Comparison of ENCODE assay signal across 8 mouse cellular contexts in genomic region chr14:49782715-49783531, GRCm38 (mm10). TPM values are rescaled to one million over a fixed set of nuclear protein-coding genes. Genes with fewer than 3 reads are reported as not detected.
A peak's percentile ranks its signal among the peaks of the same experiment; 100 is the strongest.
DNase-seq lines count a peak whose midpoint lies in the region; ATAC-seq and TF ChIP-seq lines count a peak whose summit lies in the region.

Armh4 (minus strand) TSS chr14:49783383.

- ATAC-seq in hindbrain, embryonic 16.5 days, result peak; percentile 100
- ATAC-seq in lung, postnatal 0 days, result peak; percentile 99

- no peaks in the 10 kb centered on the region for H3K27me3 ChIP-seq in hindbrain, embryonic 16.5 days (replicated peaks; ENCODE audit: control insufficient read depth, insufficient read depth, low read length)
- H3K27me3 ChIP-seq in lung, postnatal 0 days (replicated peaks; ENCODE audit: insufficient read depth, low read length), result no peaks in the 10 kb centered on the region

- H3K9ac ChIP-seq in hindbrain, embryonic 16.5 days (ENCODE audit: low read depth, low read length), result peak within 1 kb of the TSS; percentile 70
- H3K9ac ChIP-seq in lung, postnatal 0 days (replicated peaks; ENCODE audit: low read depth), result no peak within 1 kb of the TSS

- H3K27ac ChIP-seq in cortical plate, adult 2 months (ENCODE audit: insufficient read depth, low read length), result no peak within 1 kb of the TSS
- H3K27ac ChIP-seq in hindbrain, embryonic 16.5 days (ENCODE audit: low read depth, low read length), result peak within 1 kb of the TSS; percentile 57
- no peak within 1 kb of the TSS for H3K27ac ChIP-seq in lung, postnatal 0 days (ENCODE audit: low read length)

- peak; percentile 93 for TF ChIP-seq POLR2A in cortical plate, adult 2 months (IDR thresholded peaks at IDR 0.05; ENCODE audit: extremely low read depth, insufficient read depth, low read length)

- no peak for TF ChIP-seq EP300 in lung, postnatal 0 days (IDR thresholded peaks at IDR 0.05)

- peak; percentile 70 for DNase-seq in WW6 (ENCODE audit: low read depth, low spot score)
- DNase-seq in gastrocnemius, adult 8-10 months (ENCODE audit: low spot score in 2 of 2), result peak; percentile 7 to 20
- DNase-seq in layer of hippocampus, postnatal 36 days, result peak; percentile 80 to 82
- peak; percentile 83 for DNase-seq in lung, postnatal 0 days (ENCODE audit: low spot score)
- peak; percentile 45 for DNase-seq in retina, postnatal 7 days (ENCODE audit: low read depth, low spot score)
- no peak for DNase-seq in spleen, postnatal 4 days (ENCODE audit: low spot score in 2 of 2)

- no peaks in the 10 kb centered on the region for H3K36me3 ChIP-seq in hindbrain, embryonic 16.5 days (ENCODE audit: control insufficient read depth, insufficient read depth, low read length)
- no peaks in the 10 kb centered on the region for H3K36me3 ChIP-seq in lung, postnatal 0 days (ENCODE audit: insufficient read depth, low read length)

- H3K9me3 ChIP-seq in hindbrain, embryonic 16.5 days (ENCODE audit: control insufficient read depth, low read length), result no peaks in the 10 kb centered on the region
- no peaks in the 10 kb centered on the region for H3K9me3 ChIP-seq in lung, postnatal 0 days (ENCODE audit: low read length)

- no peaks in the 10 kb centered on the region; the same call in 1 of the 2 replicates for H3K4me1 ChIP-seq in cortical plate, adult 2 months (ENCODE audit: control insufficient read depth, insufficient read depth, low read length)
- peaks cover 4% of the 10 kb centered on the region for H3K4me1 ChIP-seq in hindbrain, embryonic 16.5 days (ENCODE audit: control insufficient read depth, insufficient read depth, low read depth, low read length)
- no peaks in the 10 kb centered on the region for H3K4me1 ChIP-seq in lung, postnatal 0 days (ENCODE audit: insufficient read depth, low read depth, low read length)

- under 1% methylated on average over 24 of the region's 24 CpGs for WGBS in hindbrain, embryonic 16.5 days
- 1% methylated on average over 24 of the region's 24 CpGs for WGBS in lung, postnatal 0 days

- no peak for TF ChIP-seq CTCF in cortical plate, adult 2 months (IDR thresholded peaks at IDR 0.05; ENCODE audit: extremely low read depth, insufficient read depth, low read length)
- no peak for TF ChIP-seq CTCF in lung, postnatal 0 days (IDR thresholded peaks at IDR 0.05)

- H3K4me3 ChIP-seq in cortical plate, adult 2 months (ENCODE audit: insufficient read depth, low read length), result peak within 1 kb of the TSS; percentile 45
- H3K4me3 ChIP-seq in hindbrain, embryonic 16.5 days (ENCODE audit: low read length), result peak within 1 kb of the TSS; percentile 55
- H3K4me3 ChIP-seq in lung, postnatal 0 days (ENCODE audit: low read depth, low read length), result peak within 1 kb of the TSS; percentile 23

- peak within 1 kb of the TSS; percentile 70 for H3K4me2 ChIP-seq in hindbrain, embryonic 16.5 days (ENCODE audit: low read length)
- H3K4me2 ChIP-seq in lung, postnatal 0 days (replicated peaks; ENCODE audit: low read depth, low read length), result peak within 1 kb of the TSS; percentile 50

RNA-seq across cellular contexts. Expression of gene Armh4, which starts in this region (rescaled TPM):
- 12.8 and 13.2 TPM in 2 replicates for polyA plus RNA-seq in cortical plate, adult 2 months (2012; rRNA removed)
- total RNA-seq in gastrocnemius, adult 8-10 months (2022), result under 1 TPM; 0.70 to 0.99 (median 0.75) TPM
- polyA plus RNA-seq in hindbrain, embryonic 16.5 days (2015; fragmentation: Nextera tagmentation; extraction: Ambion mirVana), result 26.4 and 26.7 TPM in 2 replicates
- total RNA-seq in layer of hippocampus, postnatal 36 days (2021), result 10 to 100 TPM; 27.2 to 30.7 TPM
- 1.9 and 2.7 TPM in 2 replicates for polyA plus RNA-seq in lung, postnatal 0 days (2015; fragmentation: Nextera tagmentation; extraction: Ambion mirVana)

Comparison
In these comparisons a context has a peak if more than half of its experiments do, and no peak if none do; other contexts are left out.
1. RNA of gene Armh4 (total RNA-seq): 27.2 to 30.7 TPM in layer of hippocampus, postnatal 36 days; 0.70 to 0.99 TPM in gastrocnemius, adult 8-10 months; every median in the first group is over 10 times any median in the second.
2. Peak in DNase-seq in gastrocnemius, adult 8-10 months; RNA of the gene not detected or under 1 TPM.
3. DNase-seq: peak in WW6 (single experiment), layer of hippocampus, postnatal 36 days (2 of 2), lung, postnatal 0 days (single experiment) and retina, postnatal 7 days (single experiment); none in spleen, postnatal 4 days (0 of 2).
4. Peak in every context shown above with its lines, with median percentiles within 50 percentile points of each other: H3K4me3 ChIP-seq.